Mouse (Mus musculus) layer of hippocampus, postnatal 25 days (tissue): Measurements from ENCODE around the gene Tdp2. TPM values are rescaled to one million over a fixed set of nuclear protein-coding genes. Genes with fewer than 3 reads are reported as not detected.
"Not testable (repeated sequence)": the region's sequence is repeated elsewhere in the genome, so short reads cannot be mapped to it uniquely, and the experiment has no call there.

Source experiments
- DNase-seq, 2 experiments: peaks; one replicate each; pipeline ENCODE4 v3.0.0; 2022; ENCODE audit warnings: mixed read lengths in 2 of 2, low spot score in 1 of 2; ENCODE audit errors: extremely low spot score in 1 of 2
- total RNA-seq, 2 experiments: library from RNA; stranded (reverse); gene quantifications; 2 replicates each; pipeline ENCODE4 v1.2.3; 2021

Tdp2 gene
- total RNA-seq, 2 experiments from 2014 or later, result 20.3 to 24.6 TPM

DNA sequence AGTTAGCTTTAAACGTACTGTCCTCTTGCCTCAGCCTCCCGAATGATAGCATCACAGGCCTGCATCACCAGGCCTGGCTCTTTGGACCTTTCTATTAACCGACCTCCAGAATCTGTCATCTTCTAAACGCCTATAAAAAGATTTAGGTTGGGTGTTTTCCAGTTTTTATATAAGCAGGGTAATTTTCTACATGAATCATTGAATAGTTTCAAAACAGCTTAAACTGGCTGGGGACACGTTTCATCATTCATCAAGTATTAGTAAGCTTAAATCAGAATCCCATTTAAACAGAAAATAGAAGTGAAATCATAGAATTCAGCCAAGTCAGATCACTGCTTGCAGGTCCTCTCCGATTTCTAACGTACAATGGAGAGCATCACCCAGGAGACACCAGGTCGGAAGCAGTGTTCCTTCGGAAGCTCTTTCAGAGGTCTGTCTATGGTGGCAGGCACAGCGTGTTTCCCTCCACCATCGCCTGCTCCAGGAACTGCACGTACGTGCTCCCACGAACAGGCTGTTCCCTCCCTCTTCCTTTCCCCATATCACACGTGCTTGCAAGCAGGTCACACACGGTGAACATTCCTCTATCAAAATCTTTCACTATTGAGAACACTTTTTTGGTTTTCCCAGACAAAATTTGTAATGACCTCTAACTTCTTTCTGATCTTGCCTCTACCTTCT, 8.7 kb upstream of the Tdp2 start:
- peak in 1 of 2 experiments; percentile 37 for DNase-seq

- no peak for DNase-seq
Measured at GRCm38 (mm10) chr13:24824647-24825046, 6.8 kb upstream of the Tdp2 start.

DNA sequence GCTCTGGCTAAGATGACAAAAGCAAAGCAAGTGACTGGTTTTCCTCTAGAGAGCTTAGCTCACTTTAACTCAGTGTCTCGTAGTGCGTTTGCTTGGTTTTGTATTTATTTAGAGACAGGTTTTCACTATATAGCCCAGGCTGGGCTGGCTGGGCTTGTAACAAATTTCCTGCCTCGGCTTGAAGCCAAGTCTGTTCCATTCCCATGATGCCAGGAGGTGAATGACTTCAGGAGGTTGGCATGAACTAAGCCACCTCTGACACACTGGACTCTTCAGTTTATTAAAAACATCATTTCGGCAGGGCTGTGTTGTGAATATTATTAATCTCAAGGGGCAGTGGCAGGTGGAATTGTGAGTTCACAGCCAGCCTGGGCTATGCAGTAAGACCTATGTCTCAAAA, 5.9 kb upstream of the Tdp2 start:
- DNase-seq, result no peak

DNA sequence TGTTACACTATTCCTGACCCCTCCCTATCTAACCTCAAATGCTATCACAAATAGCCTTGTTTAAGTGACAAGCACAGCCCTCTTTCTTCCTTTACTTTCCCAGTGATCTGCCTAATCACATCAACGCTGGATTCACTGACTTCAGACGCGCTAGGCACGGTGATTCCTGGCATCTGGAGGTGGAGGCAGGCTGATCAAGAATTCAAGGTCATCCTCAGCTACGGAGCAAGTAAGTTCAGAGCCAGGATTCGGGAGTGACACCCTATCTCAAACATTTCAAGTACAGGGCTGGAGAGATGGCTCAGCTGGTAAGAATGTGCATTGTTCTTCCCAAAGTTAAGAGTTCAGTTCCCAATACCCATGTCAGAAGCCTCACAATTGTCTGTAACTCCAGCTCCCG, 5.4 kb upstream of the Tdp2 start:
- no peak for DNase-seq

DNA sequence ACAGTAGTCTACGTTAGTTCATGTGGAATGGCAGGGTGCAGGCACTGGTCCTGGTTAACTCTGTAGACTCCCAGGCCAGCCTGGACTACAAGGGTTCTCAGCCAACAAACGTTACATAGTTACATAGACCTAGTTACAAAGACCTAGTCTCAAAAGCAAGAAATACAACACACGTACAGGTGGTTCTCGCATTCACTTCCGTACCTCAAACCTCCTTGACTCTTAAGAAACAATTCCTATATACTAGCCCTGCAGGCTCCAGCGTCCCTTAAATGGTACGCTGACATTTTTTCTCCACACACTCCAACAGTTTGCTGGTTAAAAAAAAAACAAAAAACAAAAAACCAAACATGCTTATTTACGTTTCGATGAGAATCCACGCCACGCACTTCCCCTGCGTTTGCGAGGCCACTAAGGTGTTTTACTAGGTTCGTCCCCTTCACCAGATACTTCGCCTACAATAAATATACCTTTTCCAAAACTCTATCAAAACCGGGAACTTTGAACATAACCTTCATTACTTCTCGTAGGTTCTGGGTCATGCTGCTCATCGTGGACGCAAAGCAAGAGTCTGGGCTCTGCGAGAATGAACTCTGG, 625 bp upstream of the Tdp2 start:
- no peak for DNase-seq

GRCm38 (mm10) chr13:24832131-24832810, 792 bp downstream of the Tdp2 start:
- no peak for DNase-seq

DNA sequence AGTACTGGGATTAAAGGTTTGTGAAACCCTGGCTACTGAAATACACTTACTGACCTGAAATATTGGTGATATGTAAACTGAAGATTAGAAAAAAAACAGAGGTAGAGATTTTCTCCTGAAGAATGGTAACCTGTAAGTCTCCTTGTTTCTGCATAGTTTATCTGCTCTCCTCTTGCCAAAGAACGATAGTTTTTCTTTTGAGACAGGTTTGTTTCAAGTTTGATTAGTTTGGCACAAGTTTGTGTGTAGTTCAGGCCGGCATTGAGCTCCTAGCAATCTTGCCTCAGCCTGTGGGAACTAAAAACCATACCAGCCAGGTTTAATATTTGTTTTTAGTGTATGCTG, 1.3 kb downstream of the Tdp2 start:
- no peak for DNase-seq

GRCm38 (mm10) chr13:24837765-24838164, 6.3 kb downstream of the Tdp2 start:
- DNase-seq, result not testable (repeated sequence)

DNA sequence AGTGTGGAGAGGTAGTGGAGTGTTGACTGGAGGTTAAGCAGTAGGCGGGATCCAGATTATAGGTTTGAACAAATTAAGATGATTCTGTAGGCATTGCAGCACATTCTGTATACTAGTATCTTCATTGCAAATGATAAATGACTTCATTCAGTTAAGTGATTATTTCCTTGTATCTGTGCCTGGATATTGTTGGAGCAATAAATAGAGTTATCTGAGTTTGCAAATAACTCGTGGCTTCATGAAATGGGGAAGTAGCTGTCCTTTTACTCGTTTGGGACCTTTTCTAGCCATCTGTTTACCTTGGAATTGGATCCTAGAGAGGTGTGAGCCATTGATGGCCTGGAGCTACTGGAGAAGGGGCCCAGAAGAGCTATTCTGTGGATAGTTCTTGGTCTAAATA, 8.4 kb downstream of the Tdp2 start:
- DNase-seq, result no peak

DNA sequence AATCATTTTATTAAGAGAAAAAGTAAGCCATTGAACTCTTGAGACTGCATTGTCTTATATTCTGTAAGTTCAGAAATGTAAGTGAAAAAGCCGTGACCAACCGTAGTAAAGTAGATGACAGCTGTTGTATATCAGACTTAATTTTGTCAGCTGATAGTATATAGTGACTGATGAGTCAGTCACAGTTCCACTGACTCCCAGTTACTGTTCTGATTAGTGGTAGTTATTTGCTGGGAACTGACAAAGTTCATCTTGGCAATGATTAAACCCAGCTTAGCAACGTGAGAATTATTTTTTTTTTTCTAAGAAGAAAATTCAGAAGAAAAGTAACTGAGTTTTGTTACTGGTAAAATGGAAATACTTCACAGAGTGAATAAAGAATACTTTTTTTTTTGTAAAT, 10.2 kb downstream of the Tdp2 start:
- no peak for DNase-seq

- DNase-seq, result peak; percentile 66 to 72
Measured at GRCm38 (mm10) chr13:24844983-24845955, 13.8 kb downstream of the Tdp2 start, which contains the start of gene D130043K22Rik. TSS of gene D130043K22Rik (plus strand) at chr13:24845135.

DNA sequence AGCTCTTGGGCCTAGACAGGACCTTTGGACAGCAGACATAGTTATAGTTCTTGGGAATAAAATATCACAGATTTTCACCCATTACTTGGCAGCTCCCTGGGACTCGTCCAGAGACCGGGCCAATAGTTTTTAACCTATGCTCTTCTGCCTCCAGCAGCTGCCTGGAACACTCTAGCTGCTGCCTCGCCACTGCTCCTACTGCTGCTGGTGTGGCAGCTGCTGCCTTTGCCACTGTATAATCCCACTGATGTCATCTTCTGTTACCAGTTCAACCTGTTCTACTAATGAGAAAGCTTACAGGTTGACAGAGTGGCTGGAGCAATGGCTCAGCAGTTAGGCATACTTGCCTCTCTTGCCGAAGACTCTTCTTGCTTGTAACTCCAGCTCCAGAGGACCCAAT, 17.8 kb downstream of the Tdp2 start:
- no peak for DNase-seq

DNA sequence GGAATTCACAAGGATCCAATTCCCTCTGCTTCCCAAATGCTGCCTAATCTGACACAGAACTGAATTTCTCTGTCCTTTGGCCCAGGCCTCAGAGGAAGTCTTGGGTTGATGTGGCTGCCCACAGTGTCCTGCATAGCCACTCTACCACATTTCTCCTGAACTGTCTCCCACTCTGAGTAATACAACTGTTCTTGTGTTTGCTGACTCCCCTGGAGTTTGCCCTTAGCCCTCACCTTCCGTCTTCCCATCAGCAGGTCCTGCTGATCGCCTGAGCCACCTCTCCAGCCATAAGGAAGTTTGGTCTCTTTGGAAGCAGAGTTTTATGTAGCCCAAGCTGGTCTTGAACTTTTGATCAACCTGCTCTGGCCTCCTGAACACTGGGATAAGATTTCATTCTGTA, 20.5 kb downstream of the Tdp2 start:
- DNase-seq, result no peak

DNA sequence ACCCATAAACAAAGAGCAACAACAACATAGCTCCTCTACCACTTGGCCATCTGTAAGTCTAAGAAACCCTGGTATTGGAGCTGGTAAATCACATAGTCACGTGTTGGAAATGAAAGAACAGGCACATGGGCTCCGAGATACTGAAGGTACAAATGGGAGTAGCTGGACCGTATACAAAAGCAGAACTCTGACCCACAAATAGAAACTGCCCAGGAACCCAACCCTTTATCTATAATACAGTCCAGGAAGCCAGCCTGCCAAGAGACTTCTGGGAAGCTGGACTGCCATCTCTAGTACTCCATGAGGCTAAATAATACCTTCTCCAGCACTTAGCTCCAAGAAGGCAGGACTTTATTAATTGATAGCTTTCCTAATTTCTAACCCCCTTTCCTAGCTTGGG, 21.1 kb downstream of the Tdp2 start:
- no peak for DNase-seq

GRCm38 (mm10) chr13:24859115-24859514, 27.6 kb downstream of the Tdp2 start:
- no peak for DNase-seq

- no peak for DNase-seq
Measured at GRCm38 (mm10) chr13:24861084-24861483, 29.6 kb downstream of the Tdp2 start.

DNA sequence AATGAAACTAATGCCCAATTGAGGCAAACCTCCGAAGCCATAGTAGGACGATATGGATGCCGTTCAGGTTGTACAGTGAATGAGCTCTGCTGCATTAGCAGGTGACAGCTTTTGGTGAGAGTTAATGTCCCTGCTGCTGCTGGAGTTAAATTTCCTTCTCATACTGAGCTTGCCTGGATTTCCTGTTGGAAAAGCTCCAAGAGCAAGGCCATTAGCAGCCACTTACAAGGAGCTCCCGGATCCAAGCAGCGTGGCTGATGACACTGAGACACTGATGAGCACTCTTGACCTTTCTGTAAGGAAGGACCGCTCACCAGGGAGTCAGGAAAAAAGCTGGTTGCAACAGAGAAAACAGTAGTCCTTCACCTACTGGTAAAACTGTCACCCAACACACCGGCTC, 30.5 kb downstream of the Tdp2 start:
- DNase-seq, result no peak

DNA sequence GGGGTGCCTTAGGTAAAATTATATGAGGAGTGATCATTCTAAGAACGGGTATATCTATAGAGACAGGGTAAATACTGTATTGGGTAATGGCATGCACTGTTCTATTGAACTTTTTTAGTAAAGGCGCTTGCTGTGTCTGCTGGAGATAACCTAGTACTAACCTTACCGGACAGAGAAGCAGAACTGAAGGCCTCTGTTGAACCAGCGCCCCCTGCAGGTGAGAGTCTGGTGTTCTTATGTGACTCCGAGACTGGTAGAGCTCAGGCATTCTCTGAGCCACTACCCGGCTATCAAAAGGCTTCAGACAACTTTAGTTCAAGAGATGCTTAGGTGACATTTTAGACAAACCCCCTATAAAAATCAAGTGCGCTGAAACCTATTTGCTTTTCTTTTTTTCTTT, 31.0 kb downstream of the Tdp2 start:
- DNase-seq, result peak; percentile 26 to 75

DNA sequence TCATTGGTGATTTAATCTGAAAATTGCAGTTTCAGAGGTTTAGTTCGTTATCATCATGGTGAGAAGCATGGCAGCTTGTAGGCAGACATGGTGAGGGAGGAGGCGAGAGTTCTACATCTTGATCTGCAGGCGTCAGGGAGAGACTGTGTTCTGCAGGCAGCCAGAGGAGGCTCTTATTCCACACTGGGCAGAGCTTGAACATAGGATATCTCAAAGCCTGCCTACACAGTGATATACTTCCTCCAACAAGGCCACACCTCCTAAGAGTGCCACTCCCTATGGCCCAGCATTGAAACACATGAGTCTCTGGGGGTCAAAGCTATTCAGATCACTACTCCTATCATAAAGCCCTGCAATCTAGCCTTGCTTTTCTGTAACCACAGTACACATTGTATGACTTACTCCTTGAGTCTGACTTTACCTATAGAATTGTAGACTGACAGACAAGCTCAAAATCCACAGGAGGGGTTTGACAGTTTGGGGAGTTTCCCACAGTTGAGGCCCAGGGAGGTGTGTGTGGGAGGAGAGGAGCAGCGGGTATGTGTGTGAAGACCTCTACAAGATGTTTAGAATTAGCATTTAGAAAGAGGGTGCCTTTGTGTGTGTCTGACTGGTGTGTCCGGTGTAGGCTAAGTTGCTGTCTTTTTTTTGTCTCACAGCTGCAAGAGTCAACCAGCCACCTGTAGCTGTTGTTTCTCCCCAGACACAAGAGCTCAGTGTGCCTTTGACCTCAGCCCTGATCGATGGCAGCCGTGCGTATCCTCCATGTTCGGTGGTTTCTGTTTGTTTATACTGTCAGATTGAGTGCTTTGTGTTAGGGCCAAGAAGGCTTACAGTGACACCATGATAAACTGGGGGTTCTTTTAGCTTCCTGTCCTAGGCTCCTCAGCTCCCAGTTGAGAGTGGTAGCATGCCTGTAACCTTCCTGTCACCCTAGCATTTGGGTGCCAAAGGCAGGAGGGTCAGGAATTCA, 35.2 kb downstream of the Tdp2 start:
- no peak for DNase-seq

- no peak for DNase-seq
Measured at GRCm38 (mm10) chr13:24867789-24868188, 36.3 kb downstream of the Tdp2 start.
